Mouse (Mus musculus) cerebellum, adult 9-11 months (tissue): ENCODE measurements at regions not wholly inside any gene's neighbourhood (a gene's known extent, or its start where the extent isn't known, plus 50 kb on each side); places are given as distances from the start of the nearest gene placed in this dataset.

Source experiments
- DNase-seq: peaks from one replicate; pipeline ENCODE4 v3.0.0; 2022

- DNase-seq = no peak
Measured at GRCm38 (mm10) chr15:49335523-49336040, 4549.1 kb upstream of the Gm7489 start.

DNA sequence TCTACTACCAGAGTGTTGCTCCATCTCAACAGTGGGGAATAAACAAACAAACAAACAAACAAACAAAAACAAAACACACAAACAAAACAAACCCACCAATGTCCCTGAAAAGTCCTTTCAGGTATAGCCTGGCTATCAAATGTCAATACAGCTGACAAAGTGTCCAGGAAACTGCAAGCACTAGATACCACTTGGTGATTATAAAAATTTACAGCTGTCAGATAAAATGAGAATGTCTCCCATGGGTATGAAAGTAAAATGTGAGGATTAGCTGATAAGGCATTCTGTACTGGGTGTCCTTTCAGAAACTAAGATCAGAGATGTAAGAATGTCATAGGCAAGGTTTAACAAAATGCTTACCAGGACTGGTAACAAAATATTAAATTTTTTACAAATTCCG is 4537.7 kb upstream of the Gm7489 start:
- DNase-seq = no peak

- DNase-seq = no peak
Measured at GRCm38 (mm10) chr15:49356107-49356506, 4528.6 kb upstream of the Gm7489 start.

DNA sequence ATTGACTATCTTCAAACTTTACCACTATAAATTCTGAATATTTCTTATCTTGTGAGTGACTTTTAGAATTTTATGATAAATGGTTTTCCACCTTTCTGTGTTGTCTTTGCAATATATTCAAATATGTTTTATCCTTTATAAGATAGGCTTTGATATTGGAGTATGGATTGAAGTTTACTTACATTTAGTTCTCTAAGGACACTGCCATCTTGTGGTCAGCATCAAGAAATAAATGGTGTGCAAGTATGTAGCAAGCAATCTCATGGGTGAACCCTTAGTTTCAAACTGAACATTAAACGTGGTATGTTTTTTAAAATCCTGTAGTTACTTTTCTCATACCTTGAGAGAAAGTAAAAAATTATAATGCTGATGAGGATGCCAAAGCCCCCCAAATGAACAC is 4488.7 kb upstream of the Gm7489 start:
- no peak for DNase-seq

DNA sequence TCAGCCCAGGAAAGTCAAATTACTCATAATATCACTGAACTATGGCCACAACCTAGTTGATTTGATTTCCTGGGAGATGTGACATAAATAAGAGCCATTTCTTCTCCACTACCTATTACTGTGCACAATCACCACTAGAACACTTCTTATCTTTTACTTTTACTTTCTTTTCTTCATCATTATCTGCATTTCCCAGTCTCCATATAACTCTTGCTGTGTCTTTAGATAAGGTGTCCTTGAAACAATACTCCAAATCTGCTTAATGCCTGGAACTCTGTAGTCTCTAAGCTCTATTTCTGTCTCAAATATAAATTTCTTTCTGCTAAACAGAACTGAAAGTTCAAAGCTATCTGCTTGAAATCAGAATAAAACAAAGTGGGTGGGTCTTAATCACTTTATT is 4471.0 kb upstream of the Gm7489 start:
- DNase-seq = no peak

GRCm38 (mm10) chr15:49451310-49451709 is 4433.4 kb upstream of the Gm7489 start:
- no peak for DNase-seq

DNA sequence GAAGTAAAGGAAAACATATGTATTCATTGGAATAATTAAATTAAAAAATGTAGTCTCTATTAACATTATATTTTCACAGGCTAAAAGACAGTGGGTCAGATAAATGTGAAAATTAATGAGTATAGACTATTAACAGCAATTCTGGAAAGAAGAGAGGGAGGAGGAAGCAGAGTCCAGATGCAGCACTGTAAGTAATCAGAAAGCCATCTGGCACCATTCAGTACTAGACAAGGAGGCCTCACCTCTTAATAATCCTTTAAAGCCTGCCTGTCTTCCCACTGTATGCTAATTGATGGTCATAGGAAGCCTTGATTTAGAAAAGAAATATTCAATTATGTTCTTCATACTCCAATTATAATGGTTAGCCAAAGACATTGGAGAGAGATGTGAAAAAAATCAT is 4400.1 kb upstream of the Gm7489 start:
- DNase-seq = no peak

- DNase-seq = no peak
Measured at GRCm38 (mm10) chr15:49492836-49493235, 4391.9 kb upstream of the Gm7489 start.

DNA sequence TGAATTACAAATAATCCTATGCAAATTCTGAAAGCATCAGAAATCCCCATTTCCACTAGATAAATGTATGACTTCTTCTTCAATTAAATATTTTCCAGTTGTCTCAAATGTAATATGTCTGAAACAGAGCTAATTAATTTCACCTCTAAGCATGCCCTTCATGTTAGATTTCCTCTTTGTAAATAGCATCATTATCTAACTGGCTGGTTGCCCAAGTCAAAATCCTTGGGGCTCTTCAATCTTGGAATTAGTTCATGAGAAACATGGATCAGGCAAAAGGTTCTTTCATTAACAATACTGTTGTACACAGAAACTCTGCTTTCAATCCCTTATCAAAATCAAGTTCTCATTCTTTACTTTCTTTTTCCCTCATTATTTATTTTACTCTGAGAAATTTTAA is 4382.9 kb upstream of the Gm7489 start:
- peak; percentile 4 for DNase-seq
